Mouse (Mus musculus): ENCODE results near the gene Fgfbp1. TPM values are rescaled to one million over a fixed set of nuclear protein-coding genes. Genes with fewer than 3 reads are reported as not detected.

The Fgfbp1 gene
- polyA plus RNA-seq, 1 experiment: not detected

DNA sequence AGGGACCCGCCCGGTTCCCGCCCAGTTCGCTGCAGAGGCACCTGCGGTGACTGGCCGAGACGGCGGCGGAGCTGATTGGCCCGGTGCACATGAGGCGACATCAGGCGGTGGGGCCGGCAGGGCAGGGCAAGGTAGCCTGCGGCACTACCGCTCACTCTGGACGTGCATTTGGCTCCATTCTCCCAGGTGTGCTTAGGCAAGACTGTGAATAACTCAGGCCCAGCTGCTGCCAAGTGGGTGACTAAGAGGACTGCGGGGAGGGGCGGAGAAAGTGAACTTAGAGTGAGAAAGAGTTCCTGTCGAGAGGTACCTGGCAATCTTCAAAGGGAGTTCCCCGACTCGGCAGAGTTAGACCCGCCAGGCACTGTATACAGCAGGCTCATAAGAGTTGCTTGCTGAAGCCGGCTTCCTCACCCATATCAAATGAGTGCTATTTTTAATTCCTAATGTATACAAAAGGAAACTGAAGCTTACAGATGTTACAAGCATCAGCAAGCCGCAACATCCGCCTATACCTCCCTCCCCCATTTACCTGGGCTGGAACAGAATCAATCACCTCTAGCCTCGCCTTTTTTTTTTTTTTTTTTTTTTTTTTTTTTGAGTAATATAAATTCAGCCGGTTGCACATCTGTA lies 33.4 kb downstream of the Fgfbp1 start:
- Histone ChIP-seq H3K4me1 (peaks cover 28% of the 10 kb centered on the region), H3K27me3 (replicated peaks) (peaks cover 3% of the 10 kb centered on the region), H3K9me3 (no peaks in the 10 kb centered on the region), H3K36me3 (replicated peaks; ENCODE audit: low read length) (no peaks in the 10 kb centered on the region), H3K4me3 (replicated peaks) (peak overlapping the region; percentile 92)
- TF ChIP-seq GATA1 (IDR thresholded peaks at IDR 0.05; ENCODE audit: borderline replicate concordance, low read length) (no peak), FLI1 (IDR thresholded peaks at IDR 0.05; ENCODE audit: low read length) (no peak)

- Histone ChIP-seq H3K36me3 (replicated peaks; ENCODE audit: low read length) (no peaks in the 10 kb centered on the region), H3K9me3 (no peaks in the 10 kb centered on the region), H3K4me1 (peaks cover 28% of the 10 kb centered on the region), H3K4me3 (replicated peaks) (peak overlapping the region; percentile 92), H3K27me3 (replicated peaks) (peaks cover 2% of the 10 kb centered on the region)
- TF ChIP-seq FLI1 (IDR thresholded peaks at IDR 0.05; ENCODE audit: low read length) (no peak), GATA1 (IDR thresholded peaks at IDR 0.05; ENCODE audit: borderline replicate concordance, low read length) (no peak)
Measured at GRCm38 (mm10) chr5:43947330-43947977, 34.1 kb downstream of the Fgfbp1 start.

DNA sequence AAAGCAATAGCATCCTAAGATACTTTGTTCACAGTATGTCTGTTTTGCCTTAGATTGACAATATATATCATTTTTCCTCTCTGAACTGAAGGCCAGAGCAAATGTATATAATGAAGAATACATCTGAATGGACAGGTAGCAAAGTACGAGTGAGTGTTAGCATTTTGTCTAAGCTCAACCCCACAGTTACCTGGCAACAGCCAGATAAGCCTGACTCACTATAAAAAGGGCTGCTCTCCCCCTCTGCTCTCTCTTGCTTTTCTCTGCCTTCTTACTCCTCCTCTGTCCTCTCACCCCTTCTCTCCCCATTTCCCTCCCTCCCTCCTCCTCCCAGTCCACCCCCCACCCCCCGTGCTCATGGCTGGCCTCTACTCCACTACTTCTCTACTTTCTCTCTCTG lies 48.3 kb downstream of the Fgfbp1 start:
- TF ChIP-seq FLI1 (IDR thresholded peaks at IDR 0.05; ENCODE audit: low read length): no peak
- TF ChIP-seq GATA1 (IDR thresholded peaks at IDR 0.05; ENCODE audit: borderline replicate concordance, low read length): no peak

More for the DNA sequence above, 48.3 kb downstream of the Fgfbp1 start:
- Histone ChIP-seq H3K4me1 (no peaks in the 10 kb centered on the region), H3K36me3 (replicated peaks; ENCODE audit: low read length) (no peaks in the 10 kb centered on the region), H3K4me3 (replicated peaks) (no peak overlapping the region), H3K27me3 (replicated peaks) (peaks cover 2% of the 10 kb centered on the region), H3K9me3 (peaks cover 3% of the 10 kb centered on the region; the same call in 1 of the 2 replicates)

Other genes starting within 250 kb of the Fgfbp1 start
- 2.0 TPM in 1 of 2 replicates, not detected in the other for gene Bst1, start 162.9 kb downstream of the Fgfbp1 start, polyA plus RNA-seq (2012; ENCODE audit: insufficient read depth, low replicate concordance)
- 1.3 TPM in 1 of 2 replicates, not detected in the other for gene Fbxl5, start 160.1 kb downstream of the Fgfbp1 start, polyA plus RNA-seq (2012; ENCODE audit: insufficient read depth, low replicate concordance)
- 1.3 TPM in 1 of 2 replicates, not detected in the other for gene Cd38, start 113.2 kb downstream of the Fgfbp1 start, polyA plus RNA-seq (2012; ENCODE audit: insufficient read depth, low replicate concordance)
- gene Gm7879, start 68.6 kb downstream of the Fgfbp1 start, polyA plus RNA-seq (2012; ENCODE audit: insufficient read depth, low replicate concordance): 0.30 TPM in 1 of 2 replicates, not detected in the other
- 0.17 TPM in 1 of 2 replicates, not detected in the other for gene Prom1, start 120.3 kb upstream of the Fgfbp1 start, polyA plus RNA-seq (2012; ENCODE audit: insufficient read depth, low replicate concordance)
- gene Tapt1, start 244.8 kb upstream of the Fgfbp1 start, polyA plus RNA-seq (2012; ENCODE audit: insufficient read depth, low replicate concordance): 4.2 TPM in 1 of 2 replicates, not detected in the other

All from megakaryocyte, embryonic 14.5 days (primary cell).